Mouse (Mus musculus) C2C12 (cell line): ENCODE measurements around the gene Decr2. TPM values are rescaled to one million over a fixed set of nuclear protein-coding genes. Genes with fewer than 3 reads are reported as not detected.

ENCODE experiments used
- H3K27me3 ChIP-seq: one replicate; pipeline ENCODE4 v1.6.1; 2011; ENCODE audit not compliant: control insufficient read depth, insufficient read depth, insufficient read length
- H3K36me3 ChIP-seq: one replicate; pipeline ENCODE4 v1.6.1; 2011; ENCODE audit not compliant: control insufficient read depth, insufficient read depth
- H3K4me3 ChIP-seq: one replicate; pipeline ENCODE4 v1.5.1; 2011; ENCODE audit warnings: mild to moderate bottlenecking, control low read depth; ENCODE audit not compliant: poor library complexity, insufficient read depth, severe bottlenecking
- H3K79me2 ChIP-seq: one replicate; pipeline ENCODE4 v1.6.1; 2011; ENCODE audit not compliant: control insufficient read depth, insufficient read depth
- H3K79me3 ChIP-seq: one replicate; pipeline ENCODE4 v1.6.1; 2011; ENCODE audit warnings: low read depth, control low read depth
- H3ac ChIP-seq: one replicate; pipeline ENCODE3; 2011; ENCODE audit warnings: low read depth; ENCODE audit not compliant: control insufficient read depth, insufficient read length
- CEBPB ChIP-seq: IDR thresholded peaks from one replicate; pipeline ENCODE4 v1.6.1; 2011; ENCODE audit warnings: low read depth, mild to moderate bottlenecking, control low read depth, moderate library complexity
- CTCF ChIP-seq: IDR thresholded peaks from one replicate; pipeline ENCODE4 v1.5.1; 2011; ENCODE audit not compliant: control insufficient read depth, insufficient read depth, insufficient read length
- FOSL1 ChIP-seq: IDR thresholded peaks from one replicate; pipeline ENCODE4 v1.8.0; 2011; ENCODE audit warnings: mild to moderate bottlenecking, low read length; ENCODE audit not compliant: poor library complexity, insufficient read depth, severe bottlenecking
- MAX ChIP-seq: IDR thresholded peaks from one replicate; pipeline ENCODE4 v1.6.1; 2011; ENCODE audit warnings: mild to moderate bottlenecking, control low read depth
- MYOD1 ChIP-seq: IDR thresholded peaks from one replicate; pipeline ENCODE4 v1.6.1; 2011; ENCODE audit warnings: low read depth; ENCODE audit not compliant: control insufficient read depth, insufficient read length
- MYOG ChIP-seq: IDR thresholded peaks from one replicate; pipeline ENCODE4 v1.6.1; 2011; ENCODE audit not compliant: control insufficient read depth, insufficient read length; ENCODE audit errors: extremely low read depth
- USF1 ChIP-seq: IDR thresholded peaks from one replicate; pipeline ENCODE4 v1.6.1; 2011; ENCODE audit warnings: low read depth, mild to moderate bottlenecking, control low read depth, moderate library complexity
- polyA plus RNA-seq: library from polyadenylated mRNA; unstranded; fragments of >200 nt; fragmentation: generic; extraction: Trizol; gene quantifications from one replicate; pipeline ENCODE4 v1.2.1, GENCODE M21; 2012; ENCODE audit warnings: missing spikeins

The Decr2 gene
- polyA plus RNA-seq, 1 experiment, result 3.9 TPM

DNA sequence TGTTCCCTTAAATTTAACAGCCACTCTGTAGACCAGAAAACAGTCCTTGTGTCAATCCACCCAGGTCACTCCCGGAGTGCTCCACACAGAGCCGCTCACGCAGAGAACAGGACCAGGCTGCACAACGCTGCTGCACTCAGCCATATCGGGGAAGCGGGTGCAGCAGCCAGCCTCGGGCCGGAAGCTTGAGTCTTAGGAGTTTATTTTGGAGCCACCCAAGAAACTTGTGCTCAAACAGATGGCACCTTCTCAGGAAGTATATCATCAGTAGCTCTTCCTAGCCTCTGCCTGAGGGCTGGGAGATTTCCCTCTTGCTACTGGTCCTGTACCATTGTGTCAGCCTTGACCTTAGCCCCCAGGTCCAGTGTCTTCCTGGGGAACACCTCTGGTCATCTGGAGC lies 32.9 kb downstream of the Decr2 start:
- Histone ChIP-seq H3K36me3 (peaks cover 23% of the 10 kb centered on the region), H3K27me3 (no peaks in the 10 kb centered on the region), H3ac (no peak overlapping the region), H3K4me3 (no peak overlapping the region), H3K79me3 (peaks cover 16% of the 10 kb centered on the region), H3K79me2 (peaks cover 33% of the 10 kb centered on the region)
- TF ChIP-seq FOSL1, result no peak
- no peak for TF ChIP-seq CEBPB
- no peak for TF ChIP-seq CTCF
- no peak for TF ChIP-seq MAX
- TF ChIP-seq USF1, result no peak
- no peak for TF ChIP-seq MYOD1
- TF ChIP-seq MYOG, result no peak

DNA sequence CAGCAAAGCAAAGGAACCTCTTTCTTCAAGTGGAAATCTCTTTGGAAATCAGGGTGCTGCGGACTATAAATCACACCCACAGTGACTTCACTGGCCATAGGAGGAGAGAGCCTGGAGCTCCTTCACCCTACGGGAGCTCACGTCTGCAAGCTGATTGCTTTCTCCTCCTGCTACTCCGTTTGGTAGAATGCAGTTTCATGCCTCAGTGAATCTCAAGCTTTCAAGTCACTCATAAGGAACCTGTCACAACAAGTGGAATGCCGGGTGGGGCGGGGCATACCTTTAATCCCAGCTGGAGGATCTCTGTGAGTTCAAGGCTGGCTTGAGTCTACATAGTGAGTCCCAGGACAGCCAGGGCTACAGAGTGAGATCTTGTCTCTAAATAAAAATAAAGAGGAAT lies 35.0 kb downstream of the Decr2 start:
- Histone ChIP-seq H3ac (no peak overlapping the region), H3K36me3 (peaks cover 21% of the 10 kb centered on the region), H3K79me3 (peaks cover 5% of the 10 kb centered on the region), H3K4me3 (no peak overlapping the region), H3K79me2 (peaks cover 38% of the 10 kb centered on the region), H3K27me3 (no peaks in the 10 kb centered on the region)
- TF ChIP-seq USF1 (no peak), FOSL1 (no peak), CEBPB (no peak)

DNA sequence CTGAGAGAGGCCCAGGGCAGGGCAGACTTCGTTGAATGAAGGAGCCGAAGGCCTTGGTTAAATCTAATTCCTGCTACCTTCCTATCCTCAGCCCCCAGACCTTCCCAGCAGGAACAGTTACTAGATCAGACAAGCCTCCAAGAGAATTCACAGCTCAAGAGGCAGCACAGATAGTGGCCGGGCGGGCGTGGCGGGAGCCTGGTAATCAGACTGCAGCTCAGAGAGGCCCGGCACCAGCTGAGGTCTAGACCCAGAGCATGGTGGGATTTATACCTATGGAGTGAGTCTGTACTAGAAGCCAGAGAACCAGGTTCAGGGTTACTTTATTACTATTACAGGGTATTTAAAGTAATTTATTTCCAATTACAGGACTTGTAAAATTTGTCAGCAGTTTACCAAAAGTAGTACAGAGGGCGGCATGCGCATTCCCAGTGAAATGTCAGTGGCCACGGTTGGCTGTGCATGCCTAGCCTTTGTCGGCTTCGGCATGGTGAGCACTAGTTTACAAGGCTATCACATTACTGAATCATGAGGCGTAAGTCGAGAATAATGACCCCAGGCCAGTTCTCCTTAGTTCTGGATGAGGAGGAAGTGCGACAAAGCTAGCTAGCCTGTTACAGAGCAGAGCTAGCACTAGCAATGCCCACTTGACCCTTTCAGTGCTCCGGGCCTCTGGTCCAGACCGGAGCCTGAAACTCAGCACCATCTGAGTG lies 35.8 kb downstream of the Decr2 start:
- H3K36me3 ChIP-seq, result peaks cover 13% of the 10 kb centered on the region
- peaks cover 30% of the 10 kb centered on the region for H3K79me2 ChIP-seq
- H3ac ChIP-seq, result no peak overlapping the region
- no peak overlapping the region for H3K4me3 ChIP-seq
- TF ChIP-seq MYOD1, result no peak
- no peak for TF ChIP-seq FOSL1
- no peaks in the 10 kb centered on the region for H3K27me3 ChIP-seq
- peaks cover 3% of the 10 kb centered on the region for H3K79me3 ChIP-seq

DNA sequence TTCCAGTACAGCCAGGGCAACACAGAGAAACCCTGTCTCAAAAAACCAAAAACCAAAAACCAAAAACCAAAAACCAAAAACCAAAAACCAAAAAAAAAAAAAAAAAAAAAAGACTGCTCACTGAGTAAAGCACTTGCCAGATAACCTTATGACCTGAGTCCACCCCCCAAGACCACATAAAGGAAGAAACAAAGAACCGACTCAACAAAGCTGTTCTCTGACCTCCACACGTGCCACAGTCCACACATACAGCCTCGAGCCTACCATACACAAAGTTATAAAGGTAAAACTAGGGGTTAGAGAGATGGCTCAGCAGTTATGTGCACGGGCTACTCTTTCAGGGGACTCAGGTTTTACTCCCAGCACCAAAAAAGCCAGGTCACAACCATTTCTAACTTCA lies 37.4 kb downstream of the Decr2 start:
- peaks cover 1% of the 10 kb centered on the region for H3K79me3 ChIP-seq
- peaks cover 33% of the 10 kb centered on the region for H3K79me2 ChIP-seq
- H3ac ChIP-seq, result no peak overlapping the region
- H3K27me3 ChIP-seq, result no peaks in the 10 kb centered on the region
- H3K36me3 ChIP-seq, result peaks cover 3% of the 10 kb centered on the region
- no peak for TF ChIP-seq USF1
- TF ChIP-seq MAX, result no peak
- TF ChIP-seq FOSL1, result no peak
- no peak for TF ChIP-seq MYOD1
- TF ChIP-seq MYOG, result no peak
- TF ChIP-seq CEBPB, result no peak
- TF ChIP-seq CTCF, result no peak
- no peak overlapping the region for H3K4me3 ChIP-seq

- H3K79me3 ChIP-seq, result peaks cover 3% of the 10 kb centered on the region
- no peak overlapping the region for H3ac ChIP-seq
- peaks cover 3% of the 10 kb centered on the region for H3K36me3 ChIP-seq
- H3K27me3 ChIP-seq, result no peaks in the 10 kb centered on the region
- peaks cover 33% of the 10 kb centered on the region for H3K79me2 ChIP-seq
- no peak overlapping the region for H3K4me3 ChIP-seq
- TF ChIP-seq MYOG (no peak), MYOD1 (no peak), USF1 (no peak), CEBPB (no peak)
These were observed 38.1 kb downstream of the Decr2 start for GRCm38 (mm10) chr17:26052074-26052473.

GRCm38 (mm10) chr17:26048118-26048517 lies 42.0 kb downstream of the Decr2 start:
- Histone ChIP-seq H3K4me3 (no peak overlapping the region), H3ac (no peak overlapping the region), H3K79me3 (peaks cover 4% of the 10 kb centered on the region), H3K36me3 (no peaks in the 10 kb centered on the region), H3K79me2 (peaks cover 45% of the 10 kb centered on the region), H3K27me3 (no peaks in the 10 kb centered on the region)
- TF ChIP-seq CTCF (no peak), CEBPB (no peak), MYOG (no peak), FOSL1 (no peak), MYOD1 (no peak), USF1 (no peak), MAX (no peak)
